Mouse (Mus musculus): Measurements from ENCODE around the gene Slc51b.
A peak's percentile ranks its signal among the peaks of the same experiment; 100 is the strongest.

Slc51b gene

DNA sequence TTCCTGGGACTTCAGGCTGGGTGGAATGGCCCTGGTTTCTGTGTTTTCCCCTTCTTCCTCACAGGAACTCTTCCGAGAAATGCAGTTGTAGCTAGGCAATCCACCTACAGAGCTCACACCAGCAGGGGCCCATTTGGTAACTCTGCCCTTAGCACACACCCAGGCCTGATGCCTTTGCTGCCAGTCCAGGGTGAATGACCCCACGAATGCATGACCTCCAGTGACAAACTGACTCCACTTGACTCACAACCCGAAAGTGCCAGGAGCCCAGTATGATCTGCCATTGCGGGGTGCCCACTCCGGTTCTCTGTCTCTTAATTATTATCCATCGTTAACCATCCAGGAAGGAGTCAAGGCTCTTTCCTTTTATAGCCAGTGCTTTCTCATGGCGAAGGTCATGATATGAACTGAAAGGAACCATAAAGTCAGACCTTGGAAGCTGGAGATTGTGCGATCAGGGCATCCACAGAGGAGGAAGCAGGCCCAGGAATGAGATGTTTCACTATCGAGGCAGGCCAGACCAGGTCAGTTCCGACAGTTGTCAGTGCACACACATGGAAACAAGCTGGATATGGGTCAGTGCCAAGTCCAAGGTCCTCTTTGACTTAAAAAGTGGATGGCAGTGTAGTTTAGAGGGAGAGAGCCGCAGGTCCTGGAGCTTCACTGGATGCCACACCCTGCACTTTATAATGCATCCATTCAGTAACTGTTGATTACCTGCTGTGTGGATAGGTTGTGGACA lies at the start of gene Slc51b:
Gene Slc51b (minus strand): TSS at position 196 of the 742 bp plus-strand sequence.
- no peak for DNase-seq (ENCODE audit: low spot score in 2 of 2)

DNA sequence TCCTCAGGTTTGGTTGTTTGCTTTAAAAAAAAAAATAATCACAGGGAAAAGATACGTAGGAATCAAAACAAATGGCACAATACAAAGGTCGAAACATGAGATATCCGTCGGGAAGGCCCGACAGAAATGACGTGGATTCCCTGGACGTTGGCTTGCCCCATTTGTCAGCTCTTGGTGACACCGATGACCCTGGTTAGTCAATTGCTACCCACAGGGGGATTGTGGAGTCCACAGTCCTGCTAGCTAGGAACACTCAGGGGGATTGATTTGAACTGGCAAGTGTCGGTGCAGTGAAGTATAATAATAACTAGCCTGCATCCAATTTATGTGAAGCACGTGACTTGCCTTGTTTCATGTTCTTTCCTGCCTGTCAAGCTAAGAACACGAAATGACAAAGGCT lies 44.9 kb upstream of the Slc51b start:
- no peak for DNase-seq (ENCODE audit: low spot score in 2 of 2)

DNA sequence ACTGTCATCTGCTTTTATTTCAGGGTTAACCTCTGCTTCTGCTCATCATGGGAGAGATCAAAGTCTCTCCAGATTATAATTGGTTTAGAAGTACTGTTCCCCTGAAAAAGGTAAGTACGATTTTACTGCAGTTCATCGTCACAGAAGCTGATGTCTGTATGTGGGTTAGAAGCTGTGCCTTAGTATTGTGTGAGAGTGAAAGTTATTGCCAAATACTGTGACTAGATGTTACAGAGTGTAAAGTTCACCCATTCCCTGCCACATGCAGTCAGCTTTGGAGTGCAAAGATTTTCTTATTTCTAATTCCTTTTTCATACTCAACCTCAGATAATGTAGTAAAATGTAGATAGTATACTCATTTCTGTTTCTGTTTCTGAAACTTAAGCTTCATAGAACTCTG lies 42.5 kb upstream of the Slc51b start:
- DNase-seq (ENCODE audit: low spot score in 2 of 2): no peak

DNA sequence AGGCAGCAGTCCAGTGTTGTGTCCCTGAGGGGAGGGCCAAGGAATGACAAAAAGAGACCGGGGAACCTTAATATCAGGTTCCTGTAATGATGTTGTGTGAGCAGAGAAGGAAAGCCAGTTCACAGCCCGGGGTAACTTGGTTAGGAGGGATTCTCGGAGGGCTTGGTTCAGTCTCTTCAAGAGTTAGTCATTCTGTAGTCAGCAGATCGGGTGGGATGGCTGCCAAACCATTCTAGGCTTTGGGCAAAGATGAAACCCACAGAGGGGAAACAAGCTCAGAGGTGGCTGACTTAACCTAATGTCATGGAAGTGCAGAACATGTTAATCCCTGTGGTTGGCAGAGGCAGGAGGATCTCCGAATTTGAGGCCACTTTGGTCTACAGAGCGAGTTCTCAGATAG lies 41.4 kb upstream of the Slc51b start:
- DNase-seq (ENCODE audit: low spot score in 2 of 2): no peak

DNA sequence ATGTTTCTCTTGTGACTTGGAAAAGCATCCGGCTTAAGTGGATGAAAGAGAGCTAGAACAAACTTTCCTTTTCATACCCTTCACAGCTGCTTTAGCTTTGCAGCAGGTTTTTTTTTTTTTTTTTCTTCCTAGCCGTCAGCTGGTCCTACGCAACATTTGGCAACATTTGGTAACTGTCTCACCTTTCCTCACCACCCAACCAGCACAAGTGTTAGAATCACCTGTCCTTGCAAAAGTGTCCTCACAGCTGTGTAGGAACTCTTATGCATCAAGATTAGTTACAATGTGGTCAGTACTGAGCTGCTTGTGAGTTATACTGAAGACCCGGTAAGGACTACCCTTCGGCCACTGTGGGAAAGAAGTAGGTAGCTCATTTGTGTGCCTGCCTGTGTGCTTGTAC lies 39.8 kb upstream of the Slc51b start:
- no peak for DNase-seq (ENCODE audit: low spot score in 2 of 2)

DNA sequence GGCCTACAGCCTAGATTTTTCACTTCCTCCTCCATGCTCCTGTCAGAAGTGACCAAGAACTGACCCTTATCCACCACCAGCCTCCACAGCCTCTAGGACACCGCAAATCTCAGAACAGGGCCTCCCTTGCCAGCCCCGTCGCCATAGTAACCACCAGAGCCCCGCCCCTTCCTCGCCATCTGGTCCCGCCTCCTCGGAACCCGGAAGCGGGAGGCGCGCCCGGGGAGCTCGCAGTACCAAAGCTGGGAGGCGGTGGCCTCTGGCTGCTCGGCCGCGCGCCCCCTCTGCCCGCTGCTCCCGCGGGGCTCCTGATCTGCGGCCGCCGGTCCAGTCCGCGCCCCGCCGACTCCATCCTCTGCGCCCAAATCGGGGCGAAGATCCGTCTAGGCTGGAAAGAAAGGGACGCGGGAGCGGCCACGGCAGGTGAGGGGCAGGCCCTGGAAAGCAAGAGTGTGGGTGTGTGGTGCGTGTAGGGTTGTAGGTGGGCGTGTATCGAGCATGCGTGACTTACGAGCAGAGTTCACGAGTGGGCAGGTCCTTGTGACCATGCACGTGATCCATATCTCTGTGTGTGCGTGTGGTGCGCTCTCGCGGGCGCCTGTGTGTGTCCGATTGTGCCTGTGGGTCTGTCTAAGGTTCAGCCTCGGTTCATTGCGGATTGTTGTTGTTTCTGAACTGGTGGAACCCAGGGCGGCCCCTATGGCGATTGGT lies 38.1 kb upstream of the Slc51b start, which contains the start of gene Spg21:
Gene Spg21 (plus strand): TSS at position 216 of the 711 bp plus-strand sequence.
- peak; percentile 93 to 94 for DNase-seq (ENCODE audit: low spot score in 2 of 2)

DNA sequence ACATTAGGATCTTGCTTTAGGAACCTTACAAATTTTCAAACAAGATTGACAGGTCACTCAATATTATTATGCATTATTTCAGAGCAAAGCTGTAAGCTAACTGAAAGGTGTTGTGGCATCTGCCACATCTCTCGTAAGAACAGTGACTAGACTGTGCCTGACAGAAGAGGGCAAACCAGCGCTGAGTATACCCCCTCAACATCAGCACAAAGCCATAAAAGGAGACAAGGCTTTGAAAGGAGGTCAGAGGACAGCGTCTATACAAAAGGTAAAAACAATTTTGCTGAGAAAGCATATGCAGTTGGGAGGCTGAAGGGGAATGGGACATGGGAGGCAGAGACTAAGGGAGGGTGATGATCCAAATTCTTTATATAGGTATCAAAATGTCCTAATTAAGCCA lies 37.4 kb upstream of the Slc51b start:
- DNase-seq (ENCODE audit: low spot score in 2 of 2): no peak

DNA sequence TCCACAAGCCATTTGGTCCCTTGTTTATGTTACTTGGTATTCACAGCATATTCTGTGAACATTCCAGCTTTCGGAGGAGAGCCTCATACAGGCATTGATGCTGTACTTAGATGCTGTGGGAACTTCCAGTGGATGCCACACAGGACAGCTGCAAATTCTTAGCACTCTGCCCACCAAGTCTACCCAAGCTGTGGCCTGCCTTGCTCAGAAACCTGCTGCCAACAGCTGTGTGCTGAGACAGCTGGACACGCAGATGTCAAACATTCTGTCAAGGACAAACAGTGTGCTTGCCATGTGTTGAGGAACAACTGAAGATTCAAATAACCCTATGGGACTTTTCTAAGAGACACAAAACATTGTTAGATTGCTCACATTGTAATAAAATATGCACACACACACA lies 36.2 kb upstream of the Slc51b start:
- DNase-seq (ENCODE audit: low spot score in 2 of 2): no peak

DNA sequence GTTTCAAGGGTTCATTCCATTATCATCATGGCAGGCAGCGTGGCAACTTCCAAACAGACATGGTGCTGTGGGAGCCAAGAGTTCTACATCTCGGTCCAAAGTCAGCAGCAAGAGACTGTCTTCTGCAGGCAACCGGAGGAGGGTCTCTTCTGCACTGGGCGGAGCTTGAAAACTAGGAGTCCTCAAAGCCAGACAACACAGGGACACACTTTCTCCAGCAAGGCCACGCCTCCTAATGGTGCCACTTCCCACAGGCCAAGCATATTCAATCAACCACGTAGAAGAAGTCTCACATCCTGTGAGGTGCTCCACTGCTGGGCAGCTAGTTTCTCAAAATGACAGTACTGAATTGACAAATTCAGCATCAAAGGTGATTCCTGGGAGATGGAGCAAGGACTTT lies 25.2 kb upstream of the Slc51b start:
- DNase-seq (ENCODE audit: low spot score in 2 of 2): no peak

DNA sequence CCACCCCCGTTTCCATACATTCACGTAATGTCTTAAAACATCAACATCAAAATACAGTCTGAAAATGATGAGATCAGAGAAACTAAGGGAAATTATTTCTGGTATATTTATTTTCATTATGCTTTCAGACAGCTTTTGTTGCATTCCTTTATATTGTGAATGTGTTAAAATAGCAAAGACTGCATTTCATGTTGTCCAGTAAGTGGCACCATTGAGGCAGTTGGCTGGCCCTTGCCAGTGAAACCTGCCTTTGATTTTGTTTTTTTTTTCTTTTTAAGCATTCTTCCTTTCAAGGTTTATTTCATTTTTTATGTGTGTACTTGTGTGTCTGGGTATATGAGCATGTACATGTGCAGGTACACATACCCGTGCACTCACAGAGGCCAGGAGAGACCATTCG lies 21.9 kb upstream of the Slc51b start:
- DNase-seq (ENCODE audit: low spot score in 2 of 2): no peak

DNA sequence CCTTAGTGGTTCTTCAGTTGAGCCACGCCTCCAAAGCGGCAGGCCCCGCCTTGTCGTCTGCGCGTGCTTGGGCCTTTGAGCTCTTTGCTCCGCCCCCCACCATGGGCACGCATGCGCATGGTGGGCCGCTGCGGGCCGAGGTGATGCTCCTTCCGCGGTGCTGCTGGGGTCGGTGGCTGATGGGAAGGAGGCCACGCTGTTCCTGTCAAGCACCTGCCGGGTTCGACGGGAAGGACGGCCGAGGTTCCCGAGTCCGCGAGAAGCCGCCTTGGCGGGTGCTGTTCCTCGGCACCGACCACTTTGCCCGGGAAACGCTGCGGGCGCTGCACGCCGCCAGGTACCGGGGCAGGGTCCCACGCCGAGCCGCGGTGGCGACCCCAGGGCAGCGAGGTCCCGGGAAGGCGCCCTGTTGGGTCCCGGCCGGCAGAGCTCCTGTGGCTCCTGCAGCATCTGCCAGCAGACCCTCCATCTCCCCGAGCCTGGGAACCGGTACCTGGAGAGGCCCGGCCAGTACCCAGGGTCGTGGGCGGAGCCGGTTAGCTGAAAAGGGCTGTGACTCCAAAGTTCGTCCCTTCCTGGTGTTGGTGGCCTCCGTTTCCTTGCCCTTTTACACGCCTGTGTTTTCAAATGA lies 13.0 kb upstream of the Slc51b start, which contains the start of gene Mtfmt:
Gene Mtfmt (plus strand): TSS at position 112 of the 631 bp plus-strand sequence.
- DNase-seq (ENCODE audit: low spot score in 2 of 2): peak; percentile 88 to 92

DNA sequence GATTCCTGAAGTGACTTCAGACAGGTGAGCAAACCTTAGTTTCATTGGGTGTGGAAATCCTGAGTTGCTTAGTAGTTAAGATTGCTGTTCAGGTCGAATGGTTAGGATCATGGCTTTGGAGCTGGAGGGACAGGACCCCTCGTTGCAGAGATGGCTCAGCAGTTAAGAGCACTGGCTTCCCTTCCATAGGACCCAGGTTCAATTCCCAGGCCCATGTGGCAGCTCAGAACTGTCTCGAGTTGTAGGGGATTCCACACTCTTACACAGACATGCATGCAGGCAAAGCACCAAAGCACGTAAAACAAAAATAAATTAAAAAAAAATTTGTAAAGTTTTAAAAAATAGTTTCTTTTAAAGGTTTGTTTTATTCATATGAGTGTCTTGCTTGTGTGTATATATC lies 12.5 kb upstream of the Slc51b start:
- no peak for DNase-seq (ENCODE audit: low spot score in 2 of 2)

DNA sequence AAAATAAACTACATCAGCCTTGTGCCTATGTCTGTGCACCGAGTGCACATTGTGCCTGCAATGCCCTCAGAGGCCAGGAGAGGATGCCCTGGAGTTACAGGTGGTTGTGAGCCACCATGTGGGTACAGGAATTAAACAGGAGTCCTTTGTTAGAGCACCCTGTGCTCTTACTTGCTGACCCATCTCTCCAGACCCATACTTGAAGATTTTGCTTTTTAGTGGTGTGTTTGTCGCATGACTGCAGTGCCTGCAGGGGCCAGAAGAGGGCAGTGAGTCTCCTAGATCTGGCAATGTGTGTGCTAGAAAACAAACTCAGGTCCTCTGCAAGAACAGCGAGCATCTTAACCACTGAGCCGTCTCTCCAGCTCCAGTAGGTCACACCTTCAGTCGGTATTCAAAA lies 11.4 kb upstream of the Slc51b start:
- DNase-seq (ENCODE audit: low spot score in 2 of 2): peak in 1 of 2 experiments; percentile 35

DNA sequence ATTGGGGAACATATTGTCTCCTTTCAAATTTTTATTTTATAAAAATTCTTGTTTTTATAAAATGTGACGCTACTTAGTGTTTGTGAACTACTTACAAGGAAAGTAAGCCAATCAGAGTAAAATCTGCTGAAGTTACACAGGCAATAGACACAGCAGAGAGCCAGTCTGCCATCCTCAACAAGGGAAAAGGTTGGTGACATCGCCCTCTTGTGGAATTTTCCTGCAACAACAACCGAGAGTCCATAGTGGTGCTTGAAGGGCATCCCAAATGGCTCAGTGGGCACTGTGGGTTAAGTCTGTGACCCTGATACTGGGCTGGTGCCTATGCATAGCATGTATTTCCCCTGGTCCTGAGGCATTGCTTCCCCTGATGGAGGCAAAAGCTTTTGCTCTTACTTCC lies 9.5 kb upstream of the Slc51b start:
- DNase-seq (ENCODE audit: low spot score in 2 of 2): peak; percentile 93 to 96

DNA sequence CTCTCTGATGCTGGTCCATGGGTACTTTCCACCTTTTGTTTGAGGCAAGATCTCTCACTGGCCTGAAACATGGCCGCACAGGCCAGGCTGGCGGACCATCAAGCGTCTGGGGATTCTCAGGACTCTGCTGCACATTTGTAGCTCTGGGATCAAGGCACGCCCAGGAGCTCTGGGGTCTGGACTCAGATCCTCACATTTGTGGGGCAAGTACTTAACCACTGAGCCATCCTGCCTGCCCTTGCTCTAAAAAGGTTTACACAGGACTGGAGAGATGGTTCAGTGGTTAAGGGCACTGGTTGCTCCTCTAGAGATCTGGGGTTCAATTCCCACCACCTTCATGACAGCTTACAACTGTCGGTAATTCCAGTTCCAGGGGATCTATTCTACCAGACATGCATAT lies 8.2 kb upstream of the Slc51b start:
- no peak for DNase-seq (ENCODE audit: low spot score in 2 of 2)

DNA sequence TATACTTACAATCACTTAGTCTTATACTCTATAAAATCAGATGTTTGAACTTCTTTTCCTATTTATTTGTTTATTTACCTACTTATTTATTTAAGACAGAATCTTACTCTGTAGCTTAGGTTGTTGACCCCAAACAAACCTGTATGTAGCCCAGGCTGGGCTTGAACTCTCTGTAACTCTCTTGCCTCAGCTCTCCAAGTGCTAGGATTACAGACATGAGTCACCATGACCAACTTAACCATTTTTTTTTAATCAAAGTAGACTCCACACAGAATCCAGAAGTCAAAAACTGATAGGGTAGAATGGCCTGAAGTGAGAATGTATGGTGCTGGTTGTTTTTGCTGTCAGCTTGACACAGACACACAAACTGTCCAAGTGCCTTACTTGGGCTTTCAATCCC lies 7.6 kb upstream of the Slc51b start:
- no peak for DNase-seq (ENCODE audit: low spot score in 2 of 2)

DNA sequence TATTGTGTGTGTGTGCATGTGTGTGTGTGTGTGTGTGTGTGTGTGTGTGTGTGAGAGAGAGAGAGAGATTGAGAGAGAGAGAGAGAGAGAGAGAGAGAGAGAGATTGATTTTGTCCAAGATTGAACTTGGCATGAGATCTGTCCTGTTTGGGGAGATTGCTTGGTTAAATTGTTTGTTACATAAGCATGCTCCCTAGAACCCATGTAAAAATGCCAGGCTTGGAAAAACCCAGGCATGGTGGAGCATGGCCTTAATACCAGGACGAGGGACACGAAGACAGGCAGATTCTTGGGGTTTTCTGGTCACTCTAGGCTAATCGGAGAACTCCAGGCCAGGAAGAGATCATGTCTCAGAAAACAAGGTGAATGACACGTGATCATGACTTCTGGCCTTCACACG lies 5.2 kb upstream of the Slc51b start:
- no peak for DNase-seq (ENCODE audit: low spot score in 2 of 2)

DNA sequence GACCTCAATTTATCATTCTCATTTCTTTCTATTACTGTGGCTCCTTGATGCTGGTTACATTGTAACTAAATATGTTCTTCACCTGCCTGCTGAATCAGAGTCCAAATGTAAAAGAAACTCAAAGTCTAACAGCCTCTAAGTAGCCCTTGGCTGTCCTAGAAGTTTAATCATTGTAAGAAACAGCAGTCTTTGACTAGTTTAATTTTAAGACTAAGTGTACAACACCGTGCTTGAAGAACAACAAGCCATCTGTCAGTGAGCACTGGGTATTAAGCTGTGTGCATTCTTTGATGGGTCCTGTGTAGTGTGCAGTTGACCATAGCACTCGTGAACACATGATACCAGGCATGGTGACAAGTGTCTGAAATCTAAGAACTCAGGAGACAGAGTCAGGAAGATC lies 4.8 kb upstream of the Slc51b start:
- no peak for DNase-seq (ENCODE audit: low spot score in 2 of 2)

DNA sequence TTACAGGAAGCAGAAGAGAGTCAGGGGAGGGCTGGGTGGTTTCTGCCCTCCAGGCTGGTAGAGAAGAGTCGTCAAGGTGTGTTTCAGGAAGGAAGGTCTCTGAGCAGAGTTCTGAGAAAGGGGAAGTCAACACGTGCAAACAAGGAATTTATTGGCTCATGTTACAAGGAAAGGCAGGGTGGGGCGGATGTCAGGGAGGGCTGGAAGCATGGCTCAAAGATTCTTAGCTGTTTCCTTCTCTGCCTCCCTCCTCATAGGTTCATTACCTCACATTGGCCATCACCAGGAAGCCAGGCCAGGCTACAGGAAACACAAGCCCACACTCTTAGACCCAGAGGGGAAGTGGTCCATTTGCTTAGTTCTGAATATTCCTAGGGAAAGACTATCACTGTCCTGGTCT lies 1.6 kb upstream of the Slc51b start:
- DNase-seq (ENCODE audit: low spot score in 2 of 2): no peak

DNA sequence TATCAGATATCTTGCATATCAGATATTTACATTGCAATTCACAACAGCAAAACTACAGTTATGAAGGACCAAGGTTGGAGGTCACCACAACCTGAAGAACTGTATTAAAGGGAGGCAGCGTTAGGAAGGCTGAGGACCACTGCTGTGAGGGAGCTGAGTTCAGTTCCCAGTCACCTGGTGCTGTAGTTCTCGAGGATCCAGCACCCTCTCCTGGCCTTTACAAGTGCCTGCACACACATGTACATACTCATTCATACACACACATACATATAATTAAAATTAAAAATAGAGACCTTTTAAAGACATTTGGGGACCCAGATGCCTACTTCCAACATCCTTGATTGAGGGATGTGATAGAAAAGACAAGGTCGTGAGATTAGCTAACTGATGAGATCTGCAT lies 3.1 kb downstream of the Slc51b start:
- DNase-seq (ENCODE audit: low spot score in 2 of 2): no peak

DNA sequence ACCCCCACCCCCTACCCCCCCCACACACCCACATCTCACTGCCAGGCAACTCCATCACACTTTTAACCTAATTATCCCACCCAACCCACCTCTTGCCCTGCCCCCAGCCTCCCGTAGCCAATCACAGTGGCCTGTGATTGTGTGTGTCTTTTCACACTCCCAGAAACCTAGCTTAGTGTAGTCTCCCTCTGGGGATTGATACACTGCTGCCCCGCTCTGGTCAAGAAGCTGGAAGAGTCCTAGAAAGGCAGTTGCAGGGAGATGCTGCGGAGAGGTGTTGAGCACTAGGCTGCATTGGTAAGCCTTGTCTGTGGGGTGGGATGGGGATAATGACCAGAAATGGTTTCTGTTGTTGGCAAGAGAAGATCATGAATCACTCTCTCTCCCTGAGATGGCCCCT lies 5.0 kb downstream of the Slc51b start:
- no peak for DNase-seq (ENCODE audit: low spot score in 2 of 2)

DNA sequence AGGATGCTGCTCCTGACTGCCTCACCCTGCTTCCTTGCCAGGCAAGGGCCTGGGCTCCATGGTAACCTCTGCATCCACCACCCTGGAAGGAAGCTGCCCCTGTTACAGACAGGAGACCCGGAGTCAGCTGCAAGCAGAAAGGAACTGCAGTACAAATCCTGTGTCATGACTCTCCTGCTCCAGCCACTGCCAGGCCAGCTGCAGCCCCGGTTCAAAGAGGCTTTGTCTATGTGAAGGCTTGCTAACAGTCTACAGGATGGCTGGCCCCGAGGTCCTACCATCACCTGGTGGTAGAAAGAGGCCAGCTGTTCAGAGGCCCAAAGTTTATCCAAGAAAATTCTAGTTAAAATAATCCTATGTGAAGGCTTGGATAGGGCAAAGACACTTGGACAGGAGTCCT lies 11.4 kb downstream of the Slc51b start:
- no peak for DNase-seq (ENCODE audit: low spot score in 2 of 2)

DNA sequence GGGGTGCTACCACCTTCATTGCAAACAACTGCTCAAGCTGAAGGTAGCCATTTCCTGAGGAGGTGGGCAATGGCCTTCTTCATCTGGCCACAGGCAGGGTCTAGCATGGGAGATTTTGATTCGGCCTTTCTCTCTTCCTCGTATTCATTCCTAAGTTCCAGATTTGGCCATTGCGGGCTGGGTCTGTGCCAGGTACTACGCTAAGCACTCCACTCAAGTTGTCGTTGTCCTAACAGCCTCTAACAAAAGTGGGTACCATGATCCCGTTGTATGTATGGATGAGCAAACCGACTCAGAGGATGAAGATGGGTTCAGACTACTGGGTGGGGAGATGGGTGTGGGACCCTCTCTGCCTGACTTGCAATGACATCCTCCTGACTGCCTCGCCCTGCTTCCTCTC lies 12.4 kb downstream of the Slc51b start:
- no peak for DNase-seq (ENCODE audit: low spot score in 2 of 2)
